Mouse (Mus musculus): ENCODE measurements around the gene Ccdc71l. TPM values are rescaled to one million over a fixed set of nuclear protein-coding genes. Genes with fewer than 3 reads are reported as not detected.

Ccdc71l gene
- polyA plus RNA-seq (2015; fragmentation: Nextera tagmentation; extraction: Ambion mirVana): 1.6 TPM in 2 replicates

DNA sequence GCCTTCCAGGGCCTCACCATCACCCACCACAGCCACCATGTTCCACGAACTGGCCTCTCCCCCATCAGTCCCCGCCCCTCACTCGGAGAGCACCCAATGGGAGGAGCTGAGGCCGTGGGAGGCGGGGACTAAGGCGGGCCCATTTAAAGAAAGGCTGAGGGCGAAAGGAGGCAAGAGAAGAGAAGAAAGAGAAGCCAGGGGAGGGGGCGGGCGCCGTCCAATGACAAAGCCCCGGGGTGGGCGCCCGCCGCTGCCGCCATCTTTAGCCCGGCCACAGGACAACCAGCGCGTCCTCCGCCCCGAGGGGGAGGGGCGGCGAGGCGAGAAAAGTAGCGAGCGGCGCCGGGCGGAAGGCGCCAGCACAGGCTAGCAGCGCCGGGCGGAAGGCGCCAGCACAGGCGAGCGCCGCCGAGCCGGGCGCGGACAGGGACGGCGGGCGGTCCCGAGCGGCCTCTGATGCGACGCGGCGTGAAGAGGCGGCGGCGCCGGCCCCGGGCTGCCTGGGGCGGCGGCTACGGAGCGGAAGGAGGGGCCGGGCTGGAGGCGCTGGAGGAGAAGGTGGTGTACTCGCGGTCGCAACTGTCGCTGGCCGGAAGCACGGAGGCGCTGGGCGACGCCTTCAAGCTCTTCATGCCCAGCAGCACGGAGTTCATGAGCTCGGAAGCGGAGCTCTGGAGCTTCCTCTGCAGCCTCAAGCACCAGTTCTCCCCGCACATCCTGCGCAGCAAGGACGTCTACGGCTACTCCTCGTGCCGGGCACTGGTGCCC, at the start of gene Ccdc71l:
TSS of gene Ccdc71l (plus strand) at position 177 of the 768 bp plus-strand sequence.
- Histone ChIP-seq H3K9me3 (ENCODE audit: control insufficient read depth, low read length) (no peaks in the 10 kb centered on the region), H3K36me3 (ENCODE audit: control insufficient read depth, insufficient read depth, low read length) (no peaks in the 10 kb centered on the region), H3K4me2 (ENCODE audit: low read depth, low read length) (peak within 1 kb of the TSS; percentile 67), H3K4me3 (ENCODE audit: low read length) (peak within 1 kb of the TSS; percentile 84), H3K9ac (ENCODE audit: low read length) (peak within 1 kb of the TSS; percentile 94), H3K27me3 (ENCODE audit: control insufficient read depth, insufficient read depth, low read depth, low read length) (no peaks in the 10 kb centered on the region), H3K27ac (ENCODE audit: low read length) (peak within 1 kb of the TSS; percentile 94), H3K4me1 (replicated peaks; ENCODE audit: control insufficient read depth, insufficient read depth, low read length) (peaks cover 7% of the 10 kb centered on the region)
- under 1% methylated on average over 59 of the region's 78 CpGs for WGBS
- ATAC-seq (ENCODE audit: low read depth): peak; percentile 89

- H3K4me3 ChIP-seq (ENCODE audit: low read length): no peak overlapping the region
- H3K9ac ChIP-seq (ENCODE audit: low read length): no peak overlapping the region
- 41% methylated on average over 1 of the region's 1 CpGs for WGBS
- H3K27me3 ChIP-seq (ENCODE audit: control insufficient read depth, insufficient read depth, low read depth, low read length): no peaks in the 10 kb centered on the region
- no peaks in the 10 kb centered on the region for H3K4me1 ChIP-seq (replicated peaks; ENCODE audit: control insufficient read depth, insufficient read depth, low read length)
- no peak overlapping the region for H3K4me2 ChIP-seq (ENCODE audit: low read depth, low read length)
- no peak overlapping the region for H3K27ac ChIP-seq (ENCODE audit: low read length)
- H3K9me3 ChIP-seq (ENCODE audit: control insufficient read depth, low read length): no peaks in the 10 kb centered on the region
- no peak for ATAC-seq (ENCODE audit: low read depth)
- no peaks in the 10 kb centered on the region for H3K36me3 ChIP-seq (ENCODE audit: control insufficient read depth, insufficient read depth, low read length)
Observed at GRCm38 (mm10) chr12:32339078-32339477, 39.4 kb upstream of the Ccdc71l start.

DNA sequence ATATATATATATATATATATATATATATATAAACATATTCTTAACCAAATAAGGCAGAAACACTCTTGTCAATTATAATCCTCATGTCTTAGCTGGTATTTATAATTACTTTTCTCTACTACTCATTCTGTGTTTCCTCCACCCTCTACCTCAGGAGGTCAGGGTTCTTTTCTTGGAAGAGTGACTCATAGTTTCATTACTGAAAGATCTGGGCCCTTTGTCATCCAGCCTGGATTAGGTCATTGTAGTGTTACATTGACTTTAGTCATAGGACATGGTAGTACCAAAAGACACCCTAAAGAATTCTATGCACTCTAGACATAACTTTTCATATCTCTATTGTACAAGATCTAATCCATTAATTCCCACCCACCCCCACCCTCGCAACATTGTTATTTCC, 35.0 kb upstream of the Ccdc71l start:
- H3K4me1 ChIP-seq (replicated peaks; ENCODE audit: control insufficient read depth, insufficient read depth, low read length): no peaks in the 10 kb centered on the region
- no peak overlapping the region for H3K9ac ChIP-seq (ENCODE audit: low read length)
- WGBS: 72% methylated on average over 1 of the region's 1 CpGs
- no peaks in the 10 kb centered on the region for H3K27me3 ChIP-seq (ENCODE audit: control insufficient read depth, insufficient read depth, low read depth, low read length)
- no peak for ATAC-seq (ENCODE audit: low read depth)
- H3K9me3 ChIP-seq (ENCODE audit: control insufficient read depth, low read length): no peaks in the 10 kb centered on the region
- no peak overlapping the region for H3K4me2 ChIP-seq (ENCODE audit: low read depth, low read length)
- H3K4me3 ChIP-seq (ENCODE audit: low read length): no peak overlapping the region
- H3K27ac ChIP-seq (ENCODE audit: low read length): no peak overlapping the region
- no peaks in the 10 kb centered on the region for H3K36me3 ChIP-seq (ENCODE audit: control insufficient read depth, insufficient read depth, low read length)

DNA sequence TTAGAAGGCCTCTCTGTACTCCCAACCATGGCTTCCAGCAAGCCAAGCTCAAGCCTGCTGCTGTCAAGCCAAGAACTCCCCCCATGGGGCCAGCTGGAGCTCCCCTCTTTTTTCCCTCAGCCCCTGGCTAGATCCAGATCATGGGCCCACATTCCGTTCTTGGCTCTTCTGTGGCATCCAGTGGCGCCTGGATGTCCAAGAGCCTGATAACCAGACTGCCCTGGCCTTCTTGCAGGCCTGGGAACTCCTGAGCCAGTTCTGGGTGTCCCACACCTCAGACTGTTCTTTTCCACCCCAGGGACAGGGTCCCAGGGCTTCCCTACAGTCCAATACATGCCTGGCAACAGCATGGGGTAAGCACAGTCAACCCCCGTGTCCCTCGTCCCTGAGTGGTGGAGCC, 32.4 kb upstream of the Ccdc71l start:
- 79% methylated on average over 4 of the region's 4 CpGs for WGBS

GRCm38 (mm10) chr12:32348493-32348892, 30.0 kb upstream of the Ccdc71l start:
- ATAC-seq (ENCODE audit: low read depth): no peak
- H3K4me2 ChIP-seq (ENCODE audit: low read depth, low read length): no peak overlapping the region

More for the DNA sequence above, 32.4 kb upstream of the Ccdc71l start:
- no peak for ATAC-seq (ENCODE audit: low read depth)
- no peaks in the 10 kb centered on the region for H3K27me3 ChIP-seq (ENCODE audit: control insufficient read depth, insufficient read depth, low read depth, low read length)
- H3K4me2 ChIP-seq (ENCODE audit: low read depth, low read length): no peak overlapping the region
- no peak overlapping the region for H3K27ac ChIP-seq (ENCODE audit: low read length)
- H3K4me1 ChIP-seq (replicated peaks; ENCODE audit: control insufficient read depth, insufficient read depth, low read length): no peaks in the 10 kb centered on the region
- no peak overlapping the region for H3K4me3 ChIP-seq (ENCODE audit: low read length)
- H3K9me3 ChIP-seq (ENCODE audit: control insufficient read depth, low read length): no peaks in the 10 kb centered on the region
- H3K36me3 ChIP-seq (ENCODE audit: control insufficient read depth, insufficient read depth, low read length): no peaks in the 10 kb centered on the region
- no peak overlapping the region for H3K9ac ChIP-seq (ENCODE audit: low read length)

DNA sequence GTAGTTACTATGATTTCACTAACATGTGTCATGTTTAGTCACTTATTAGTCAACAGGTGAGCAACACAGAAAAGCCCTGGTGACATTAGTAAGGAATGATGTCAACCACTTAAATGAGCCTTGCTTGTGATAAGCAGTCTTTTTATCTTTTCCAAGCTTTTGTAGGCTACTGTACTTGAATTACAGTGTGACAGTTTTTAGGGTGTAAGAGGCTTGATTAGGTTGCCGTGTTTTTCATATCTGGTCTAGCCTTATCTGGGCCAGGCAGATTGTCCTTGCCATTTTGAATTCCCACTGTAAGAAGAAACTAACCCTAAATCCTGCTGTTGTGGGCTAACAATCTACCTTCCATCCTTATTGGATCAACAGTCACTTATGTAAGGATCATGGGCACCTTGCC, 26.6 kb upstream of the Ccdc71l start:
- no peaks in the 10 kb centered on the region for H3K4me1 ChIP-seq (replicated peaks; ENCODE audit: control insufficient read depth, insufficient read depth, low read length)
- H3K9me3 ChIP-seq (ENCODE audit: control insufficient read depth, low read length): no peaks in the 10 kb centered on the region
- H3K4me2 ChIP-seq (ENCODE audit: low read depth, low read length): no peak overlapping the region
- no peak for ATAC-seq (ENCODE audit: low read depth)
- H3K36me3 ChIP-seq (ENCODE audit: control insufficient read depth, insufficient read depth, low read length): no peaks in the 10 kb centered on the region
- H3K27ac ChIP-seq (ENCODE audit: low read length): no peak overlapping the region
- H3K4me3 ChIP-seq (ENCODE audit: low read length): no peak overlapping the region
- H3K9ac ChIP-seq (ENCODE audit: low read length): no peak overlapping the region
- H3K27me3 ChIP-seq (ENCODE audit: control insufficient read depth, insufficient read depth, low read depth, low read length): no peaks in the 10 kb centered on the region
- 64% methylated on average over 1 of the region's 1 CpGs for WGBS

More at GRCm38 (mm10) chr12:32348493-32348892, 30.0 kb upstream of the Ccdc71l start:
- no peak overlapping the region for H3K4me3 ChIP-seq (ENCODE audit: low read length)
- no peaks in the 10 kb centered on the region for H3K27me3 ChIP-seq (ENCODE audit: control insufficient read depth, insufficient read depth, low read depth, low read length)
- WGBS: 77% methylated on average over 3 of the region's 3 CpGs
- no peaks in the 10 kb centered on the region for H3K36me3 ChIP-seq (ENCODE audit: control insufficient read depth, insufficient read depth, low read length)
- no peaks in the 10 kb centered on the region for H3K4me1 ChIP-seq (replicated peaks; ENCODE audit: control insufficient read depth, insufficient read depth, low read length)
- H3K9ac ChIP-seq (ENCODE audit: low read length): no peak overlapping the region
- H3K9me3 ChIP-seq (ENCODE audit: control insufficient read depth, low read length): no peaks in the 10 kb centered on the region
- H3K27ac ChIP-seq (ENCODE audit: low read length): no peak overlapping the region

DNA sequence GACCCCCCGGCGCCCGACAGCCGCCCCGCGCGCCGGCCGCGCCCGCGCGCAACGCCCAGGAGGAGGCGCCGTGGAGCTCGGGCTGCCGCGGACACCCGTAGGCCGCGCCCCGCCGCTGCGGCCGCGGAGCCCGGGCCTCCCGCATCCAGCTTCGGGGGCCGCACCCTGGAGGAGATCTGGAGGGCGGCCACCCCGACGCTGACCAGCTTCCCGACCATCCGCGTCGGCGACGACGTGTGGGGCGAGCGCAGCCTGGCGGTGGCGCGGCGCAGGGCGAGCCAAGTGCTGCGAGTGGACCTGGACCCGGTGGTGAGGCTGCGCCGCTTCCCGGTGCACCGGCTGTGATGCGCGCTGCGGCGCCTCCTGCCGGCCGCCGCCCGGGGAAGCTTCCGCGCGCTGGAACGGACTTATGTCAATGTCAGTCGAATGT, 807 bp downstream of the Ccdc71l start:
- H3K9ac ChIP-seq (ENCODE audit: low read length): peak overlapping the region; percentile 94
- H3K4me2 ChIP-seq (ENCODE audit: low read depth, low read length): peak overlapping the region; percentile 67
- under 1% methylated on average over 66 of the region's 67 CpGs for WGBS
- H3K4me1 ChIP-seq (replicated peaks; ENCODE audit: control insufficient read depth, insufficient read depth, low read length): peaks cover 7% of the 10 kb centered on the region
- peak; percentile 84 for ATAC-seq (ENCODE audit: low read depth)
- H3K4me3 ChIP-seq (ENCODE audit: low read length): peak overlapping the region; percentile 84
- no peaks in the 10 kb centered on the region for H3K9me3 ChIP-seq (ENCODE audit: control insufficient read depth, low read length)
- H3K36me3 ChIP-seq (ENCODE audit: control insufficient read depth, insufficient read depth, low read length): no peaks in the 10 kb centered on the region
- peak overlapping the region; percentile 94 for H3K27ac ChIP-seq (ENCODE audit: low read length)
- no peaks in the 10 kb centered on the region for H3K27me3 ChIP-seq (ENCODE audit: control insufficient read depth, insufficient read depth, low read depth, low read length)

- Histone ChIP-seq H3K9ac (ENCODE audit: low read length) (peak overlapping the region; percentile 94), H3K27ac (ENCODE audit: low read length) (peak overlapping the region; percentile 94), H3K4me1 (replicated peaks; ENCODE audit: control insufficient read depth, insufficient read depth, low read length) (peaks cover 7% of the 10 kb centered on the region), H3K4me3 (ENCODE audit: low read length) (peak overlapping the region; percentile 84), H3K36me3 (ENCODE audit: control insufficient read depth, insufficient read depth, low read length) (no peaks in the 10 kb centered on the region), H3K4me2 (ENCODE audit: low read depth, low read length) (peak overlapping the region; percentile 67), H3K9me3 (ENCODE audit: control insufficient read depth, low read length) (no peaks in the 10 kb centered on the region), H3K27me3 (ENCODE audit: control insufficient read depth, insufficient read depth, low read depth, low read length) (no peaks in the 10 kb centered on the region)
- 1% methylated on average over 28 of the region's 28 CpGs for WGBS
- ATAC-seq (ENCODE audit: low read depth): 0 out of 2 replicates have a peak, but pooled peaks have one; percentile 6
Observed at GRCm38 (mm10) chr12:32379731-32380130, 1.2 kb downstream of the Ccdc71l start.

- 65% methylated on average over 3 of the region's 3 CpGs for WGBS
- ATAC-seq (ENCODE audit: low read depth): no peak
- no peaks in the 10 kb centered on the region for H3K27me3 ChIP-seq (ENCODE audit: control insufficient read depth, insufficient read depth, low read depth, low read length)
- H3K9ac ChIP-seq (ENCODE audit: low read length): no peak overlapping the region
- H3K4me1 ChIP-seq (replicated peaks; ENCODE audit: control insufficient read depth, insufficient read depth, low read length): peaks cover 7% of the 10 kb centered on the region
- no peaks in the 10 kb centered on the region for H3K36me3 ChIP-seq (ENCODE audit: control insufficient read depth, insufficient read depth, low read length)
- H3K9me3 ChIP-seq (ENCODE audit: control insufficient read depth, low read length): no peaks in the 10 kb centered on the region
- H3K4me3 ChIP-seq (ENCODE audit: low read length): peak overlapping the region; percentile 25
- H3K4me2 ChIP-seq (ENCODE audit: low read depth, low read length): peak overlapping the region; percentile 67
- H3K27ac ChIP-seq (ENCODE audit: low read length): no peak overlapping the region
Observed at GRCm38 (mm10) chr12:32380457-32380856, 2.0 kb downstream of the Ccdc71l start.
